Mouse (Mus musculus) limb, embryonic 15.5 days (tissue): Measurements from ENCODE around the gene Esrrg. TPM values are rescaled to one million over a fixed set of nuclear protein-coding genes. Genes with fewer than 3 reads are reported as not detected.

Experiments
- ATAC-seq: fragments of 200-750 bp; cut with Nextera tagmentation; 2 replicates; pipeline ENCODE4 v1.8.0; 2017; ENCODE audit warnings: low read depth, moderate TSS enrichment; ENCODE audit not compliant: insufficient number of reproducible peaks, low FRiP score, low TSS enrichment
- H3K27ac ChIP-seq: fragments of 300-500 bp; sonication (generic); 2 replicates; pipeline ENCODE4 v1.5.1; 2015; ENCODE audit warnings: moderate library complexity, mild to moderate bottlenecking, inconsistent platforms
- H3K27me3 ChIP-seq: fragments of 300-500 bp; sonication (generic); 2 replicates; pipeline ENCODE4 v1.6.1; 2015; ENCODE audit warnings: inconsistent platforms
- H3K36me3 ChIP-seq: fragments of 300-500 bp; sonication (generic); 2 replicates; pipeline ENCODE4 v1.6.1; 2015; ENCODE audit warnings: inconsistent platforms
- H3K4me1 ChIP-seq: fragments of 300-500 bp; sonication (generic); 2 replicates; pipeline ENCODE4 v1.6.1; 2015; ENCODE audit warnings: inconsistent platforms
- H3K4me2 ChIP-seq: fragments of 300-500 bp; sonication (generic); 2 replicates; pipeline ENCODE4 v1.6.1; 2015; ENCODE audit warnings: mild to moderate bottlenecking, inconsistent platforms
- H3K4me3 ChIP-seq: fragments of 300-500 bp; sonication (generic); 2 replicates; pipeline ENCODE4 v1.5.1; 2015; ENCODE audit warnings: mild to moderate bottlenecking, inconsistent platforms
- H3K9ac ChIP-seq: fragments of 300-500 bp; sonication (generic); 2 replicates; pipeline ENCODE4 v1.6.1; 2015; ENCODE audit warnings: inconsistent platforms
- H3K9me3 ChIP-seq: fragments of 300-500 bp; sonication (generic); 2 replicates; pipeline ENCODE4 v1.6.1; 2016; ENCODE audit warnings: inconsistent platforms
- WGBS: fragments of 180-500 bp; shearing (Covaris S2); methylation state at CpG from one replicate; pipeline ENCODE4 v1.1.7; 2015; 5-methylcytosine and 5-hydroxymethylcytosine counted together
- polyA plus RNA-seq: library from polyadenylated mRNA; unstranded; fragments of >200 nt; fragmentation: Nextera tagmentation; extraction: Ambion mirVana; gene quantifications from 2 replicates; pipeline ENCODE4 v1.2.1, GENCODE M21; 2015

Gene Esrrg
- polyA plus RNA-seq, 1 experiment from 2014 or later: 1.8 TPM

GRCm38 (mm10) chr1:188085116-188085879 lies 476.7 kb downstream of the Esrrg start:
- 79% methylated on average over 13 of the region's 13 CpGs for WGBS
- Histone ChIP-seq H3K9ac (no peak overlapping the region), H3K4me3 (no peak overlapping the region), H3K9me3 (no peaks in the 10 kb centered on the region), H3K4me2 (no peak overlapping the region), H3K27ac (no peak overlapping the region), H3K27me3 (0 out of 2 replicates have a peak, but pooled peaks cover 10% of the 10 kb centered on the region), H3K4me1 (no peaks in the 10 kb centered on the region), H3K36me3 (no peaks in the 10 kb centered on the region)
- ATAC-seq: no peak

- Histone ChIP-seq H3K9ac (no peak overlapping the region), H3K4me3 (no peak overlapping the region), H3K36me3 (no peaks in the 10 kb centered on the region), H3K27ac (no peak overlapping the region), H3K4me1 (no peaks in the 10 kb centered on the region), H3K4me2 (no peak overlapping the region), H3K9me3 (no peaks in the 10 kb centered on the region), H3K27me3 (no peaks in the 10 kb centered on the region)
- WGBS: 84% methylated on average over 3 of the region's 3 CpGs
- ATAC-seq: no peak
These were observed 485.1 kb downstream of the Esrrg start for GRCm38 (mm10) chr1:188093724-188094123.

- Histone ChIP-seq H3K4me2 (no peak overlapping the region), H3K9ac (no peak overlapping the region), H3K4me1 (no peaks in the 10 kb centered on the region), H3K27me3 (no peaks in the 10 kb centered on the region), H3K4me3 (no peak overlapping the region), H3K36me3 (no peaks in the 10 kb centered on the region), H3K9me3 (no peaks in the 10 kb centered on the region), H3K27ac (no peak overlapping the region)
- 72% methylated on average over 7 of the region's 7 CpGs for WGBS
- ATAC-seq: no peak
These were observed 493.2 kb downstream of the Esrrg start for GRCm38 (mm10) chr1:188101832-188102231.

- Histone ChIP-seq H3K27me3 (no peaks in the 10 kb centered on the region), H3K27ac (no peak overlapping the region), H3K4me3 (no peak overlapping the region), H3K36me3 (no peaks in the 10 kb centered on the region), H3K4me2 (no peak overlapping the region), H3K9me3 (no peaks in the 10 kb centered on the region), H3K9ac (no peak overlapping the region), H3K4me1 (0 out of 2 replicates have a peak, but pooled peaks cover 4% of the 10 kb centered on the region)
- no peak for ATAC-seq
- WGBS: 47% methylated on average over 3 of the region's 3 CpGs
These were observed 494.6 kb downstream of the Esrrg start for GRCm38 (mm10) chr1:188103179-188103578.

- H3K36me3 ChIP-seq: no peaks in the 10 kb centered on the region
- H3K4me2 ChIP-seq: no peak overlapping the region
- no peak overlapping the region for H3K9ac ChIP-seq
- ATAC-seq: no peak
- H3K9me3 ChIP-seq: no peaks in the 10 kb centered on the region
- 0 out of 2 replicates have a peak, but pooled peaks cover 5% of the 10 kb centered on the region for H3K4me1 ChIP-seq
- H3K27ac ChIP-seq: no peak overlapping the region
- 65% methylated on average over 4 of the region's 4 CpGs for whole genome bisulfite sequencing
- H3K4me3 ChIP-seq: no peak overlapping the region
- no peaks in the 10 kb centered on the region for H3K27me3 ChIP-seq
These were observed 496.9 kb downstream of the Esrrg start for GRCm38 (mm10) chr1:188105516-188105915.

GRCm38 (mm10) chr1:188107946-188108345 lies 499.4 kb downstream of the Esrrg start:
- no peak overlapping the region for H3K4me2 ChIP-seq
- no peaks in the 10 kb centered on the region for H3K9me3 ChIP-seq
- peak; percentile 61; the same call in 1 of the 2 replicates for ATAC-seq
- no peaks in the 10 kb centered on the region for H3K27me3 ChIP-seq
- H3K4me1 ChIP-seq: 0 out of 2 replicates have a peak, but pooled peaks cover 5% of the 10 kb centered on the region
- H3K4me3 ChIP-seq: no peak overlapping the region
- H3K9ac ChIP-seq: no peak overlapping the region
- no peaks in the 10 kb centered on the region for H3K36me3 ChIP-seq
- WGBS: 12% methylated on average over 6 of the region's 6 CpGs
- no peak overlapping the region for H3K27ac ChIP-seq

- H3K4me3 ChIP-seq: no peak overlapping the region
- 71% methylated on average over 3 of the region's 3 CpGs for WGBS
- H3K9ac ChIP-seq: no peak overlapping the region
- H3K27me3 ChIP-seq: no peaks in the 10 kb centered on the region
- H3K4me2 ChIP-seq: no peak overlapping the region
- H3K4me1 ChIP-seq: 0 out of 2 replicates have a peak, but pooled peaks cover 5% of the 10 kb centered on the region
- no peaks in the 10 kb centered on the region for H3K9me3 ChIP-seq
- no peak for ATAC-seq
- no peaks in the 10 kb centered on the region for H3K36me3 ChIP-seq
- no peak overlapping the region for H3K27ac ChIP-seq
These were observed 503.0 kb downstream of the Esrrg start for GRCm38 (mm10) chr1:188111552-188111951.

GRCm38 (mm10) chr1:188113240-188113639 lies 504.6 kb downstream of the Esrrg start:
- Histone ChIP-seq H3K9me3 (no peaks in the 10 kb centered on the region), H3K4me3 (no peak overlapping the region), H3K9ac (no peak overlapping the region), H3K4me2 (no peak overlapping the region), H3K27ac (no peak overlapping the region), H3K36me3 (no peaks in the 10 kb centered on the region), H3K27me3 (no peaks in the 10 kb centered on the region), H3K4me1 (peaks cover 3% of the 10 kb centered on the region)
- no peak for ATAC-seq
- WGBS: 73% methylated on average over 3 of the region's 3 CpGs

GRCm38 (mm10) chr1:188118125-188118524 lies 509.5 kb downstream of the Esrrg start:
- H3K36me3 ChIP-seq: no peaks in the 10 kb centered on the region
- H3K4me1 ChIP-seq: peaks cover 7% of the 10 kb centered on the region
- no peak overlapping the region for H3K9ac ChIP-seq
- no peak overlapping the region for H3K4me2 ChIP-seq
- WGBS: 28% methylated on average over 3 of the region's 3 CpGs
- H3K27ac ChIP-seq: no peak overlapping the region
- H3K9me3 ChIP-seq: no peaks in the 10 kb centered on the region
- no peaks in the 10 kb centered on the region for H3K27me3 ChIP-seq
- H3K4me3 ChIP-seq: no peak overlapping the region
- ATAC-seq: peak; percentile 78

- H3K27ac ChIP-seq: no peak overlapping the region
- no peaks in the 10 kb centered on the region for H3K36me3 ChIP-seq
- no peaks in the 10 kb centered on the region for H3K9me3 ChIP-seq
- 79% methylated on average over 8 of the region's 8 CpGs for WGBS
- no peak overlapping the region for H3K4me3 ChIP-seq
- ATAC-seq: no peak
- no peak overlapping the region for H3K9ac ChIP-seq
- H3K4me1 ChIP-seq: peaks cover 7% of the 10 kb centered on the region
- no peak overlapping the region for H3K4me2 ChIP-seq
- no peaks in the 10 kb centered on the region for H3K27me3 ChIP-seq
These were observed 511.2 kb downstream of the Esrrg start for GRCm38 (mm10) chr1:188119806-188120205.

GRCm38 (mm10) chr1:188125521-188126021 lies 517.0 kb downstream of the Esrrg start:
- no peak for ATAC-seq
- 90% methylated on average over 6 of the region's 6 CpGs for WGBS

GRCm38 (mm10) chr1:188136126-188136525 lies 527.5 kb downstream of the Esrrg start:
- H3K9me3 ChIP-seq: no peaks in the 10 kb centered on the region
- no peaks in the 10 kb centered on the region for H3K36me3 ChIP-seq
- WGBS: 34% methylated on average over 5 of the region's 5 CpGs
- H3K4me3 ChIP-seq: no peak overlapping the region
- H3K9ac ChIP-seq: no peak overlapping the region
- no peak overlapping the region for H3K4me2 ChIP-seq
- H3K4me1 ChIP-seq: peaks cover 4% of the 10 kb centered on the region; the same call in 1 of the 2 replicates
- no peak for ATAC-seq
- no peaks in the 10 kb centered on the region for H3K27me3 ChIP-seq
- H3K27ac ChIP-seq: no peak overlapping the region

More at GRCm38 (mm10) chr1:188125521-188126021, 517.0 kb downstream of the Esrrg start:
- no peaks in the 10 kb centered on the region for H3K9me3 ChIP-seq
- H3K9ac ChIP-seq: no peak overlapping the region
- H3K4me1 ChIP-seq: no peaks in the 10 kb centered on the region
- no peak overlapping the region for H3K27ac ChIP-seq
- H3K27me3 ChIP-seq: no peaks in the 10 kb centered on the region
- H3K4me2 ChIP-seq: no peak overlapping the region
- H3K36me3 ChIP-seq: no peaks in the 10 kb centered on the region
- H3K4me3 ChIP-seq: no peak overlapping the region
